Mouse (Mus musculus) brain, embryonic 14.5 days (tissue): ENCODE measurements around the gene Ndufa10. TPM values are rescaled to one million over a fixed set of nuclear protein-coding genes. Genes with fewer than 3 reads are reported as not detected.
"Not testable (repeated sequence)": the region's sequence is repeated elsewhere in the genome, so short reads cannot be mapped to it uniquely, and the experiment has no call there.

Experiments used
- DNase-seq: peaks from one replicate; pipeline ENCODE4 v3.0.0-alpha.2; 2011; ENCODE audit warnings: low read depth
- CTCF ChIP-seq: fragments of 200-500 bp; IDR thresholded peaks from 2 replicates; pipeline ENCODE4 v1.5.1; 2012; ENCODE audit warnings: inconsistent platforms, mild to moderate bottlenecking, moderate library complexity, borderline replicate concordance; ENCODE audit not compliant: insufficient read depth, insufficient read length; ENCODE audit errors: extremely low read depth
- POLR2A ChIP-seq: fragments of 200-500 bp; IDR thresholded peaks from 2 replicates; pipeline ENCODE4 v1.6.1; 2012; ENCODE audit warnings: mild to moderate bottlenecking, inconsistent platforms, borderline replicate concordance; ENCODE audit not compliant: poor library complexity, insufficient read depth, insufficient read length, severe bottlenecking; ENCODE audit errors: extremely low read depth
- polyA plus RNA-seq: library from polyadenylated mRNA; depleted of rRNA; stranded (reverse); fragments of >200 nt; gene quantifications from 2 replicates; pipeline ENCODE4 v1.2.3, GENCODE M21; 2012; rRNA removed

The Ndufa10 gene
- 116 and 117 TPM in 2 replicates for polyA plus RNA-seq

DNA sequence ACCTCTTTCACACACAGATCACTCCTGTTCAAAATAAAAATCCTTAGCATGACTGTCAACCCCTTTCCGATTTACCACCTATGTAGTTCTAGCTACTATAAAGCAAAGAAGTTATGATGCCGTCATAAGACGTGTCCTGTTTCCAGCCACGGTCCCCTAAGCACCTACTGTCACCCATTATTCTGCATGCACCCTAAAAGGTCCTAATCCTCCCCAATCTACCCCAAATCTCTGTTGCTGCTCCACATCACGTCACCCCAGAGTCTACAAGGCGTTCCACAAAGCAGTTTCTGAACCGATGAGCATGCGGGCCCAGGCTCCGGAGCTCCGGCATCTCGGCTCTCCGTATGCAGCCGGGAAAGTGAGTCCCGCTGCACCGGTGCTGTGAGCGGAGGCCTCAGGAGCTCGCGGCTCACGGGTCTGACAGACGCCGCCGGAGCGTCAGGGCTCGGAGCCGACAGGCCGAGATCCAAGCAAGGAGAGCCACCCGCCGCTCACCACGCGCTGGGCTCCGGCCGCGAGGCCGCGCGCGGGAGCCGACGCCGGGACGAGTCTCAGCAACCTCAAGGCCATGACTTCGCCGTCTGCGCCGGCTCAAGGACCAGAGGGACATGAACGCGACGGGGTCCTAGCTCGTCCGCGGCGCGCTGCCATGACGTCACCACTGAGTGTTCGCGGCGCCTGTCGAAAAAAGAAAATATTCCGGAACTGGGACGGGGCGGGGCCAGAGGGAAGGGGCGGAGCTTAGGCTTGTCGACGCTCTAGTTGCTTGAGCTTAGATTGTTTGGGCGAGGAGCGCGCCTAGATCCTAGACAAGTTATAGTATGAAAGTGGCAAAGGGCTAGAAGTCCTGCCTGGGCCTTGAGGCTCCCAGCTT is at the start of gene Ndufa10:
TSS of gene Ndufa10 (minus strand) at position 696 of the 877 bp plus-strand sequence.
- peak; percentile 97 for DNase-seq
- TF ChIP-seq CTCF, result no peak
- peak; percentile 56 for TF ChIP-seq POLR2A

DNA sequence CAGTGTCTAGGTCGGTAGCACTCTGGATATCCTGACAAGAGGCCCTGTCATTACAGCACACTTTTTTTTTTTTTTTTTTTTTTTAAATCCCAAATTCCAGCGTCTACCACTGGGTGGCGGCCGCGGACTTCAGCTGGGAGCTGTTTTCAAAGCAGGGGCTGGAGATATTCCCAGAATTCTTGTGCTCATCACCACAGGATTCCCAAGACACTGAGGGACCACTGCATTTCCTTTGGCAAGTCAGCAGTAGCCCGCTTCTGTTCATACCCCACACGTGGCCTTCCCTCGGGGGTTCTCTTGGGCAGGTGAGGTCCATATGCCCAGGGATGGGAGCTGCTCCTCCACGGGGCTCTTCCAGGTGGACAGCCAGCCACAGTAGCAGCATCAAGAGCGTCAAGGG is 47.7 kb upstream of the Ndufa10 start:
- TF ChIP-seq CTCF (peak; percentile 78), POLR2A (no peak)

DNA sequence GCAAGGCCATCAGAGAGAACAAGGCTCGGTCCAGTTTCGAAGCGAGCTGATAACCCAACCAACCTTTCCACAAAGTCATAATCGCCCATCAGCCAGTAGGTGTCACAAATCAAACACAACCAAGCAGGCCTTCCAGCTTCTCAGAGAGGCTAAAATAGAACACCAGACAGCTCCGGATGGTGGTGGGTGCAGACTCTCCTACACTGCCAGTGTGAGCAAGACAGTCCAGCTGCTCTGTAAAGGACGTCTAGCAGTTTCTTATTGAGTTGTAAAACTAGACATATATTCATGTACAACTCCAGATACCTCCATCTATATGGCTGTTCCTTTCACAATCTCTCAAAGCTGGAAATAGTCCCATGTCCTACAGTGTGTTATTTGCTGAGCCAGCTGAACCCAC is 45.4 kb upstream of the Ndufa10 start:
- TF ChIP-seq POLR2A (no peak), CTCF (no peak)
- DNase-seq, result no peak

More for the DNA sequence above, 47.7 kb upstream of the Ndufa10 start:
- peak; percentile 89 for DNase-seq

DNA sequence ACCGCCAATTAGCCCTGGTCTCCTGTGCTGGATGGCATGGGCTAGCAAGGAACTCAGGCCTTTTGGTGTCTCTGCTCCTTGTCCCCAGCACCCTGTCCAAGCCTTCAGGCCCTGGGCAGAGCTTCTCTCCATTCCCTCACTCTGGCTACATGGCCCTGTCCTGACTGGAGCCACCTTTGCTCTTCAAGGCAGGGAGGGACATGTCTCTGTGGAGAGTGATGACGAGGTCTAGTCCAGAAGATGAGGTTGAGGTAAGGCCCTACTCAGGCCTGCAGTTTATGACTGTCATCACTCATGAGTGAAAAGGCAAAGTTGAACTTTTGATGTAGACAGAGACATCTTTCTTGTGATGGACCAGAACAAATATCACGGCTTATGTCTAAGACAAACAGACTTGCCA is 44.9 kb upstream of the Ndufa10 start, which contains the start of gene Olfr1414:
TSS of gene Olfr1414 (minus strand) at position 101 of the 400 bp plus-strand sequence.
- TF ChIP-seq POLR2A (no peak), CTCF (no peak)
- DNase-seq, result no peak

DNA sequence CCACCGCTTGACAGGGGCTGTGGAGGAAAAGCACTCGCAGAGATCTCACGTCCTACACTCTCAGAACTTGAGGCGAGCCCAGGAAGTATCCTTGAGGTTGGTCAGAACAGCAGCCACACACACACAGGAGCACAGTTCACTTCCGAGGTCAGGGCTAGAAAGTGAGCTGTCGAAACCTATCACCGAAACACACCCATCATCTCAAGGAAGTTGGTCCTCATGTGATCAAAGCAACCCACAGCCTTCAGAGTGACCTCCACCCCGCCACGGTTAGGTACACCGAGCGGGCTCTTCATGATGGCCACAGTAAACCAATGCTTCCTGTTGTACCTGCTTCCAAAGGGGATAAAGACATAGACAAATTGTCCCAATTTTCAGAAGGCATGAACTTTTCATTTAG is 41.7 kb upstream of the Ndufa10 start:
- no peak for DNase-seq
- TF ChIP-seq CTCF (no peak), POLR2A (no peak)

DNA sequence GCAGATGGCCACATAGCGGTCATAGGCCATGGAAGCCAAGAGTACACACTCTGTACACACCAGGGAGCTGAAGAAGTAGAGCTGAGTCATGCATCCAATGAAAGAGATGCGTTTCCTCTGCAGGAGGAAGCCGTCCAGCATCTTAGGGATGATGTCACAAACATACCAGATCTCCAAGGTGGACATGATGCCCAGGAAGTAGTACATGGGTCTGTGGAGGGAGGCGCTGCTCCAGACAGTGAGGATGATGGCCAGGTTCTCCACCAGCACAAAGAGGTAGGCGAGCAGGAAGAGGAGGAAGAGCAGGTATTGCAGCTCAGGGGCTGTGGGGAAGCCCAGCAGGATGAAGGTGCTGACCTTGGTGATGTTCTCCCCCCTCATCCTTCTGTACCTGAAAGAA is 38.0 kb upstream of the Ndufa10 start:
- not testable (repeated sequence) for DNase-seq

DNA sequence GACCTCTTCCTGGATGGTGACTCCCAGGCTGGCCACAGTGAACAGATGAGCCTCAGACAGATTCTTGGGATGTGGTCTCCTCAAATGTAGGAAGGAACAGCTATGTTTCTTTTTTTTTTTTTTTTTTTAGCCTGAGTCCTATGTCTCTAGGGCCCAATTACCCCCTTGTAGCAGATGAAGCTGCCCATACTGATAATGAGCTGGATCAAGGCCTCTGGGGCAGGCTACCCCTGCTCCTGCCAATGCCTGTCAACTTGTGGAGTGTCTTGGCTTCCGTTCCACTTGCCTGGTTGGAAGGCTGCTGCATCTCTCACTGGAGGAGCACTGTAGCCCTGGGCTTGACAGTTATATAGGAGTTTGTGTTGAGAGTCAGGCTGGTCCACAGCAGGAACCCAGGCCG is 22.3 kb upstream of the Ndufa10 start, which contains the start of gene Olfr1415:
TSS of gene Olfr1415 (minus strand) at position 101 of the 400 bp plus-strand sequence.
- TF ChIP-seq POLR2A (no peak), CTCF (no peak)

DNA sequence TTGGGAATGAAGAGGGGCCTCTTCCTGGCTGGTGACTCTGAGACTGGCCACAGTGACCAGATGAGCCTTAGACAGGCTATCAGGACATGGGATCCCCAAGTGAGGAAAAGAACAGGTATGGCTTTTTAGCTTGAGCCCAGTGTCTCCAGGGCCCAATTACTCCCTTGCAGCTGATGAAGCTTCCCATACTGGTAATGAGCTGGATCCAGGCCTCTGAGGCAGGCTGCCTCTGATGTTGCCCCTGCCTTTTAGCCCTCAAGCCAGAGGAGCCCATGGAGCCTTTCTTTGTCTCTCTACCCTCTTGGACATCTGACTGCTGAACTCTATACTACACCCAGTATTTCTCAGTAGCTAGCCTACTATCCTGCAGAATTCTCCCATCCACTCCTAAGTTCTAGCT is 11.4 kb upstream of the Ndufa10 start, which contains the start of gene Olfr1416:
TSS of gene Olfr1416 (minus strand) at position 101 of the 400 bp plus-strand sequence.
- DNase-seq, result no peak
- no peak for TF ChIP-seq CTCF

More for the DNA sequence above, 22.3 kb upstream of the Ndufa10 start, which contains the start of gene Olfr1415:
- no peak for DNase-seq

DNA sequence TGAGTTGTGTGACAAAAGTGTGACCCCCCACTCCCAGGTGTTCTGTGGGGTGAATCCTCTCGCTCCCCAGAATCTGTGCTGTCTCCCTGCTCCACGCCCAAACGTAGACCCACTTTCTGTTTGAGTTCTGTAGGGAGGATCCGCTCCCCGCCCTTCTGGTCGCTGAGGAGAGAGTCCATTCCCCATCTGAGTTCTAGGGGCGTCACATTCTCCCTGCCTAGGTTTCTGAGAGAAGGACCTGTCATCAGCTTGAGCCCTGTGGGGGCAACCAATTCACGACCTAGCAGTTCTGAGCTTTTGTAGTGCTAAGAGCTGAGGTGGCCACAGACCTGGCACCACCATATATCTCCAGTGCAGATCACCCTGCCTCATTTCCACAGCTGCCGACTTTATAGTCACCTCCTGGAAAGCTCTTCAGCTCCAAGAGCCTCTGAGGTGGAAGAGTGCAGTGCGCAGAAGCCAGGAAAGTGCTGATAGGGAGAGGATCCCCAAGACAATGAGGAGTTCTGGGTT is 462 bp upstream of the Ndufa10 start:
- no peak for TF ChIP-seq POLR2A
- TF ChIP-seq CTCF, result no peak
- DNase-seq, result no peak

DNA sequence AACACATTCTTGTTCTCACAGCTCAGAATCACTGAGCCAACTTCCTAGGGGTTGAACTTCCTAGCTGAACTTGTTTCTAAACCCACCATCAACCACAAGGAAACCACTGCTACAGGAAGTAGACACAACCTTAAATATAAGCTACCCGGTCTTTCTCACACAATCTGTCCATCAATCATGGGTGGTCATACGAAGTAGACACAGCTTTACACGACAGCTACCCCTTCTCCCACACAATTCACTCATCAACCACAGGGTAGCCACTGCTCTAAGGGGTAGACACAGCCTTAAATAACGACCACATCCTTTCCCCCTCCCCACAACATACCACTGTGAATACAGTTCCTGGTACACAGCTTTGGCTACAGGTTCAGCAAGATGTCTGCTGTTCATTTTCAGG is 4.8 kb downstream of the Ndufa10 start:
- no peak for DNase-seq

DNA sequence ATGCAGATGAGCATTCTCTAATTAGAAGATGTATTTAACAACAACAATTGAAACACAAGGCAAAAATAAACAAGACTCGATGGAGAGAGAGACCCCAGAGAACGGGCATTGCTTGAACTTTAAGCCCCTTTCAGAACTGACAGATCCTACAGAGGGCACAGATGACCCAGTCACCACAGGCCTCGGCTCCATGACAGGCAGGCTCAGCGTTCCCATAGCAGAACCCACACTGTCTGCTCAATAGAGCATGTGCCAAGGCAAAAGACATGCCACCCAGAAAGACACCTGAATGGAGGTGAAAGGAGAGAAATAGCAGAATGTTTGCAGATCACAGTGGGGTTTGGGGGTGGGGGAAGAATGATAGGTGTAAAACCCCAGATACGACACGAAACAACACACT is 15.2 kb downstream of the Ndufa10 start:
- TF ChIP-seq POLR2A (no peak), CTCF (no peak)

More for the DNA sequence above, 4.8 kb downstream of the Ndufa10 start:
- TF ChIP-seq POLR2A (no peak), CTCF (no peak)

DNA sequence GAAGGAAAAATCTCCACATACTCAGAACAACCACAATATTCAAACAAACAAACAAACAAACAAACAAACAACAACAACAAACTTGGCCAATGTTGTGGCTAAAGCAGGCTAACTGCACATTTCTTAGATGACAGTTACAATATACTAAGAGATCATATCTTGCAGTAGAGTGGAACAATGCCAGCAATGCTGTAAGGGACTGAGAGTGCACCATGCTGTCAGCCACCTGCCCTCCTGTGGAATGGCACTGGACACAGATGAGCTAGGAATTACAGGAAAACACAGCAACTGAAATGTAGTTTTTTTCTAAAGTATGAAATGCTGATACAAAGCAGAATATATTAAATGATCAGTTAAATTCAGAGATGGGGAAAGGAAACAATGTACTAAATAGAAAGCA is 15.9 kb downstream of the Ndufa10 start:
- TF ChIP-seq POLR2A (no peak), CTCF (no peak)
- DNase-seq, result no peak

More for the DNA sequence above, 15.2 kb downstream of the Ndufa10 start:
- no peak for DNase-seq
